Mouse (Mus musculus) embryonic fibroblast, embryonic 13.5 days (primary cell): ENCODE data around the gene Sirt5.

Source experiments
- CTCF ChIP-seq: IDR thresholded peaks from 2 replicates; pipeline ENCODE4 v1.5.1; 2011; ENCODE audit warnings: mild to moderate bottlenecking, control low read depth, low read length, moderate library complexity, borderline replicate concordance; ENCODE audit not compliant: insufficient read depth
- POLR2A ChIP-seq: IDR thresholded peaks from 2 replicates; pipeline ENCODE4 v1.6.1; 2011; ENCODE audit warnings: low read depth, mild to moderate bottlenecking, control low read depth, low read length, moderate library complexity

DNA sequence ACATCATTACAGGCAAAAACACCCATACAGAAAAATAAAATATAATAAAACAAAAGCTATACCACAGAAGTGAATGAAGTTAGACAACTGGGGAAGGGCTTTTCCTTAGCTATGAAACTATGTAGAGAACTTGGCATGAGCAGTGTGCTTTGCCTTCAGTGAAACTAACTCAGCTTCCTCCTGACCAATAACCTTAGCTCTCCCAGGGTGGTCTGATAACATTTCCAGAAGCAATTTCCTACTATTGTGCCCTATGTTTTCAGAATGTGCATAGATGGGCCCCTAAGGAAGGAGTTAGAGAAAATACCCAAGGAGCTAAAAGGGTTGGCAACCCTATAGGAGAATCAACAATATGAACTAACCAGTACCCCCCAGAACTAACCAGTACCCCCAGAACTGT is 18.5 kb upstream of the Sirt5 start:
- no peak for TF ChIP-seq CTCF
- TF ChIP-seq POLR2A: no peak
